23 mouse cellular contexts compared by ENCODE assay signal in the genomic region with DNA sequence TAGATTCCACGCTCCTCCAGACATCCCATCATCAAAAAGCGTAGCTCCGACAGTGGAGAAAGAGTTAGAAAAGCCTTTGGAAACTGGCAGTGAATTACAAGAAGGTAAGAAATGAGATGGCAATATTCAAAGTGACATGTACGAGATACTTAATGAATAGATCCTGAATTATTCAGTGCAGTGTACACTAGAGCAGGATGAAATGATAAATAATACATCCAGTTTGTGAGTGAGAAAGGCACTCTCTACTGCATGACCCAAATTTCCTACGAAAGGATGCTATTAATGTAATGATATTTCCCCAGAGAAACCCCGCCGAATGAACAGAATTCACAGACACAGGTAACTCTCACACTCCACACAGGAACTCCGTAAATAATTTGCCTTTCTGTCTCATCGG. TPM values are rescaled to one million over a fixed set of nuclear protein-coding genes. Genes with fewer than 3 reads are reported as not detected.
A peak's percentile ranks its signal among the peaks of the same experiment; 100 is the strongest.
DNase-seq lines count a peak whose midpoint lies in the region; ATAC-seq lines count a peak whose summit lies in the region.
"Had no signal": no experiment of that assay in that cellular context is flagged by ENCODE, and none has a peak within 500 bp of the region (broad histone marks: within the 10 kb centered on the region; RNA-seq: fewer than 3 reads in every experiment).

No protein-coding gene starts in this region.

- H3K4me3 ChIP-seq in midbrain, embryonic 12.5 days, result no peak overlapping the region
- no peak overlapping the region for H3K4me3 ChIP-seq in midbrain, embryonic 10.5 days
- H3K4me3 ChIP-seq in midbrain, embryonic 14.5 days (replicated peaks; ENCODE audit: low read depth, low read length), result no peak overlapping the region
- H3K4me3 ChIP-seq in midbrain, embryonic 16.5 days (ENCODE audit: low read depth, low read length), result no peak overlapping the region
- H3K4me3 ChIP-seq: forebrain, embryonic 10.5 days; forebrain, embryonic 13.5 days; hindbrain, embryonic 13.5 days had no signal

- H3K9ac ChIP-seq in midbrain, embryonic 12.5 days (replicated peaks), result no peak overlapping the region
- no peak overlapping the region for H3K9ac ChIP-seq in midbrain, embryonic 14.5 days (replicated peaks; ENCODE audit: low read length)
- no peak overlapping the region for H3K9ac ChIP-seq in midbrain, embryonic 16.5 days (ENCODE audit: low read depth, low read length)
- H3K9ac ChIP-seq: forebrain, embryonic 13.5 days; hindbrain, embryonic 13.5 days had no signal

- H3K27me3 ChIP-seq in midbrain, embryonic 12.5 days, result no peaks in the 10 kb centered on the region
- no peaks in the 10 kb centered on the region for H3K27me3 ChIP-seq in midbrain, embryonic 10.5 days (ENCODE audit: low read depth, poor library complexity, severe bottlenecking)
- H3K27me3 ChIP-seq in midbrain, embryonic 14.5 days (ENCODE audit: control insufficient read depth, insufficient read depth, low read length), result no peaks in the 10 kb centered on the region
- H3K27me3 ChIP-seq in midbrain, embryonic 16.5 days (ENCODE audit: control insufficient read depth, insufficient read depth, low read depth, low read length), result no peaks in the 10 kb centered on the region
- H3K27me3 ChIP-seq: forebrain, embryonic 13.5 days; hindbrain, embryonic 13.5 days had no signal

- H3K9me3 ChIP-seq in midbrain, embryonic 12.5 days, result no peaks in the 10 kb centered on the region
- no peaks in the 10 kb centered on the region for H3K9me3 ChIP-seq in midbrain, embryonic 10.5 days (replicated peaks)
- H3K9me3 ChIP-seq in midbrain, embryonic 14.5 days (ENCODE audit: control insufficient read depth, low read length), result no peaks in the 10 kb centered on the region
- H3K9me3 ChIP-seq in midbrain, embryonic 16.5 days (replicated peaks; ENCODE audit: control insufficient read depth, low read length, poor library complexity, severe bottlenecking), result no peaks in the 10 kb centered on the region
- H3K9me3 ChIP-seq: forebrain, embryonic 10.5 days; forebrain, embryonic 13.5 days; hindbrain, embryonic 13.5 days had no signal

- DNase-seq in midbrain, embryonic 10.5 days (ENCODE audit: low spot score), result no peak
- peak; percentile 68 for DNase-seq in midbrain, embryonic 14.5 days
- peak; percentile 35 for DNase-seq in retina, postnatal 1 day
- DNase-seq in layer of hippocampus, adult 11-12 months (ENCODE audit: low spot score), result no peak
- DNase-seq: adrenal gland, adult 2 months; adrenal gland, postnatal 14 days; cerebellum, adult 9-10 months; gastrocnemius, postnatal 14 days; heart, adult 11 months had no signal

- WGBS in midbrain, embryonic 12.5 days, result 81% methylated on average over 9 of the region's 9 CpGs
- WGBS in midbrain, embryonic 10.5 days, result 90% methylated on average over 9 of the region's 9 CpGs
- 58% methylated on average over 9 of the region's 9 CpGs for WGBS in midbrain, embryonic 14.5 days
- 54% methylated on average over 9 of the region's 9 CpGs for WGBS in midbrain, embryonic 16.5 days

- no peaks in the 10 kb centered on the region for H3K4me1 ChIP-seq in midbrain, embryonic 12.5 days
- H3K4me1 ChIP-seq in midbrain, embryonic 10.5 days, result no peaks in the 10 kb centered on the region
- H3K4me1 ChIP-seq in midbrain, embryonic 14.5 days (ENCODE audit: control insufficient read depth, insufficient read depth, low read length), result no peaks in the 10 kb centered on the region
- peaks cover 6% of the 10 kb centered on the region; the same call in 1 of the 2 replicates for H3K4me1 ChIP-seq in midbrain, embryonic 16.5 days (ENCODE audit: control insufficient read depth, insufficient read depth, low read length)
- H3K4me1 ChIP-seq: forebrain, embryonic 10.5 days; forebrain, embryonic 13.5 days; hindbrain, embryonic 13.5 days had no signal

- no peaks in the 10 kb centered on the region for H3K36me3 ChIP-seq in midbrain, embryonic 12.5 days
- H3K36me3 ChIP-seq in midbrain, embryonic 10.5 days, result no peaks in the 10 kb centered on the region
- no peaks in the 10 kb centered on the region for H3K36me3 ChIP-seq in midbrain, embryonic 14.5 days (ENCODE audit: control insufficient read depth, insufficient read depth, low read length)
- H3K36me3 ChIP-seq in midbrain, embryonic 16.5 days (ENCODE audit: control insufficient read depth, insufficient read depth, low read length), result no peaks in the 10 kb centered on the region
- H3K36me3 ChIP-seq: forebrain, embryonic 10.5 days; hindbrain, embryonic 13.5 days had no signal

- no peak overlapping the region for H3K4me2 ChIP-seq in midbrain, embryonic 12.5 days (replicated peaks)
- H3K4me2 ChIP-seq in midbrain, embryonic 14.5 days (ENCODE audit: low read length), result 0 out of 2 replicates have a peak overlapping the region, but pooled peaks have one; percentile 8
- peak overlapping the region; percentile 10; the same call in 1 of the 2 replicates for H3K4me2 ChIP-seq in midbrain, embryonic 16.5 days (ENCODE audit: low read length)
- H3K4me2 ChIP-seq: forebrain, embryonic 13.5 days; heart, embryonic 11.5 days; hindbrain, embryonic 13.5 days had no signal

- no peak overlapping the region for H3K27ac ChIP-seq in midbrain, embryonic 12.5 days (replicated peaks)
- no peak overlapping the region for H3K27ac ChIP-seq in midbrain, embryonic 10.5 days (replicated peaks)
- peak overlapping the region; percentile 58 for H3K27ac ChIP-seq in midbrain, embryonic 14.5 days (replicated peaks; ENCODE audit: low read depth, low read length)
- peak overlapping the region; percentile 62 for H3K27ac ChIP-seq in midbrain, embryonic 16.5 days (ENCODE audit: low read length)
- H3K27ac ChIP-seq: forebrain, embryonic 10.5 days; forebrain, embryonic 13.5 days; hindbrain, embryonic 13.5 days had no signal

- peak; percentile 48; the same call in 1 of the 2 replicates for ATAC-seq in midbrain, embryonic 12.5 days (ENCODE audit: low FRiP score, low read depth)
- peak; percentile 82 for ATAC-seq in midbrain, embryonic 14.5 days (ENCODE audit: low FRiP score, low TSS enrichment)
- ATAC-seq in midbrain, embryonic 16.5 days, result peak; percentile 92
- no peak for ATAC-seq in cerebellum, adult (ENCODE audit: insufficient number of reproducible peaks, low FRiP score, low TSS enrichment)
- ATAC-seq: CD4-positive, CD25-positive, alpha-beta regulatory T cell, adult 4 months had no signal

RNA-seq across cellular contexts. Expression of a gene that starts 13.2 kb away (rescaled TPM):
- polyA plus RNA-seq in midbrain, embryonic 12.5 days (2016; fragmentation: Nextera tagmentation; extraction: Ambion mirVana), result not detected in 2 replicates
- not detected in 2 replicates for polyA plus RNA-seq in midbrain, embryonic 10.5 days (2016; fragmentation: Nextera tagmentation; extraction: Ambion mirVana)
- polyA plus RNA-seq in midbrain, embryonic 14.5 days (2014; fragmentation: Nextera tagmentation; extraction: Ambion mirVana), result 0.27 and 0.34 TPM in 2 replicates
- 0.23 and 0.26 TPM in 2 replicates for polyA plus RNA-seq in midbrain, embryonic 16.5 days (2015; fragmentation: Nextera tagmentation; extraction: Ambion mirVana)
- polyA plus RNA-seq: adrenal gland, adult 2 months; C2C12; CD4-positive, CD25-positive, alpha-beta regulatory T cell, adult 4 months; embryonic facial prominence, embryonic 11.5 days; embryonic facial prominence, embryonic 14.5 days; forebrain, embryonic 10.5 days; forebrain, embryonic 13.5 days; forebrain, embryonic 16.5 days; heart, embryonic 11.5 days; heart, embryonic 14.5 days; heart, postnatal 0 days had no signal

RNA-seq across cellular contexts. Expression of a gene that starts 13.3 kb away (rescaled TPM):
- polyA plus RNA-seq in midbrain, embryonic 12.5 days (2016; fragmentation: Nextera tagmentation; extraction: Ambion mirVana), result 10.5 and 12.7 TPM in 2 replicates
- polyA plus RNA-seq in midbrain, embryonic 10.5 days (2016; fragmentation: Nextera tagmentation; extraction: Ambion mirVana), result 10.4 and 11.0 TPM in 2 replicates
- polyA plus RNA-seq in midbrain, embryonic 14.5 days (2014; fragmentation: Nextera tagmentation; extraction: Ambion mirVana), result 15.6 and 22.1 TPM in 2 replicates
- polyA plus RNA-seq in midbrain, embryonic 16.5 days (2015; fragmentation: Nextera tagmentation; extraction: Ambion mirVana), result 14.4 and 16.6 TPM in 2 replicates

Comparison
In these comparisons a context has a peak if more than half of its experiments do, and no peak if none do; other contexts are left out.
1. H3K27ac ChIP-seq: peak in midbrain, embryonic 14.5 days (single experiment) and midbrain, embryonic 16.5 days (single experiment); none in midbrain, embryonic 12.5 days (single experiment) and midbrain, embryonic 10.5 days (single experiment).
2. DNase-seq: peak in midbrain, embryonic 14.5 days (single experiment) and retina, postnatal 1 day (single experiment); none in midbrain, embryonic 10.5 days (single experiment) and layer of hippocampus, adult 11-12 months (single experiment).